Mouse (Mus musculus) kidney, embryonic 14.5 days (tissue): ENCODE results near the gene Clec16a. TPM values are rescaled to one million over a fixed set of nuclear protein-coding genes. Genes with fewer than 3 reads are reported as not detected.

Experiments
- ATAC-seq: fragments of 200-750 bp; cut with Nextera tagmentation; 2 replicates; pipeline ENCODE4 v1.8.0; 2017; ENCODE audit warnings: moderate number of reproducible peaks, mild to moderate bottlenecking, moderate TSS enrichment, moderate library complexity; ENCODE audit not compliant: low FRiP score, low TSS enrichment
- H3K27ac ChIP-seq: fragments of 300-500 bp; sonication (generic); 2 replicates; pipeline ENCODE4 v1.5.1; 2014; ENCODE audit warnings: low read depth, mild to moderate bottlenecking, low read length, moderate library complexity, mixed read lengths
- H3K27me3 ChIP-seq: fragments of 300-500 bp; sonication (generic); 2 replicates; pipeline ENCODE4 v1.6.1; 2014; ENCODE audit warnings: mild to moderate bottlenecking, low read length; ENCODE audit not compliant: control insufficient read depth, insufficient read depth
- H3K36me3 ChIP-seq: fragments of 300-500 bp; sonication (generic); 2 replicates; pipeline ENCODE4 v1.6.1; 2014; ENCODE audit warnings: low read length, mixed read lengths; ENCODE audit not compliant: control insufficient read depth, insufficient read depth
- H3K4me1 ChIP-seq: fragments of 300-500 bp; sonication (generic); 2 replicates; pipeline ENCODE4 v1.6.1; 2014; ENCODE audit warnings: low read length, mixed read lengths; ENCODE audit not compliant: control insufficient read depth, insufficient read depth
- H3K4me2 ChIP-seq: fragments of 300-500 bp; sonication (generic); replicated peaks from 2 replicates; pipeline ENCODE4 v1.6.1; 2014; ENCODE audit warnings: low read depth, mild to moderate bottlenecking, low read length
- H3K4me3 ChIP-seq: fragments of 300-500 bp; sonication (generic); 2 replicates; pipeline ENCODE4 v1.5.1; 2014; ENCODE audit warnings: mild to moderate bottlenecking, low read length
- H3K9ac ChIP-seq: fragments of 300-500 bp; sonication (generic); 2 replicates; pipeline ENCODE4 v1.6.1; 2014; ENCODE audit warnings: low read depth, mild to moderate bottlenecking, low read length, moderate library complexity
- H3K9me3 ChIP-seq: fragments of 300-500 bp; sonication (generic); 2 replicates; pipeline ENCODE4 v1.6.1; 2016; ENCODE audit warnings: low read length; ENCODE audit not compliant: control insufficient read depth
- WGBS: fragments of 180-500 bp; shearing (Covaris S2); extraction: QIAGEN DNeasy Blood & Tissue Kit; methylation state at CpG from one replicate; pipeline ENCODE4 v1.1.7; 2014; 5-methylcytosine and 5-hydroxymethylcytosine counted together
- polyA plus RNA-seq: library from polyadenylated mRNA; unstranded; fragments of >200 nt; fragmentation: Nextera tagmentation; extraction: Ambion mirVana; gene quantifications from 2 replicates; pipeline ENCODE4 v1.2.1, GENCODE M21; 2014

Gene Clec16a
- polyA plus RNA-seq, 1 experiment from 2014 or later, result 38.4 TPM

DNA sequence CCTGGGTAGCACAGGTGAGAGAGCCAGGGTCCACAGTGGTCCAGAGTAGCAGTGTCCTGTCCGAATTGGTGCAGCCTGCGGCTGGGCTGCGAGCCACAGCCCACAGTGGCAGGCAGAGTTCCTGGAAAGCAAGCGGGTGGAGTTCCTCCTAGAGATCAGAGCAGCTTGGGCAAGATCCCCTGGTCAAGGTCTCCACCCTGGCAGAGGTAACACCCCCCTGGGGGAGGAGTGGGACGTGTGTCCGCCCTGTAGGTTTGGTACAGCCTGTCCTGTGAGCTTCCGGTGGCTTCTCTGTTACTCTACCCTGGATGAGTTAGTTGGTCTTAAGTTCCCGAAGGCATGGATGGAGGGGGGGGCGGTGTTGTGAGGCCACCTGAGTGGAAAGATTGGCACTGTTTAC is 223.7 kb downstream of the Clec16a start:
- WGBS, result 51% methylated on average over 9 of the region's 9 CpGs
- no peak for ATAC-seq

DNA sequence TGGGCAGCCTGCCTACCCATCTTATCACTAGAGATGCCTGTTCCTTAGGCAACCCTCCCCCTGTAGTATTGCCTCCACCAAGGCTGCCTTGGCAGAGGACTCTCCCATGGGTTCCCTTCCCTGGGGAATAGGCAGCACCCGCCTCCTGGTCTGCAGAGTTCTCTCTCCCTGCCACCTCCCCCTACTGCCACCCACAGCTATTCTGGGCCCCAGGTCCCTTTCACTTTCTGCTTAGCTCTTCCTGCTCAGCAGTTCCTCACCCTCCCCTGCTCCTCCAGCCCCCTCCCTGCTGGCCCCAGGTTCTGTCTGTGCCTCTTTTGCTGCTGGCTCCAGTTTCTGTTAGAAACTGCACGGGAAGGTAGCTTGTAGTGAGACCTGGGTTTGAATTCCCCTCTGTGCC is 224.5 kb downstream of the Clec16a start:
- H3K4me2 ChIP-seq, result no peak overlapping the region
- no peak for ATAC-seq
- H3K27me3 ChIP-seq, result no peaks in the 10 kb centered on the region
- 47% methylated on average over 2 of the region's 2 CpGs for WGBS
- H3K4me3 ChIP-seq, result no peak overlapping the region
- H3K36me3 ChIP-seq, result no peaks in the 10 kb centered on the region
- peaks cover 7% of the 10 kb centered on the region; the same call in 1 of the 2 replicates for H3K4me1 ChIP-seq
- H3K9me3 ChIP-seq, result no peaks in the 10 kb centered on the region
- no peak overlapping the region; the same call in 1 of the 2 replicates for H3K9ac ChIP-seq
- H3K27ac ChIP-seq, result no peak overlapping the region

More for the DNA sequence above, 223.7 kb downstream of the Clec16a start:
- Histone ChIP-seq H3K9ac (no peak overlapping the region), H3K4me1 (peaks cover 8% of the 10 kb centered on the region; the same call in 1 of the 2 replicates), H3K9me3 (no peaks in the 10 kb centered on the region), H3K4me2 (no peak overlapping the region), H3K4me3 (no peak overlapping the region), H3K27me3 (no peaks in the 10 kb centered on the region), H3K36me3 (no peaks in the 10 kb centered on the region), H3K27ac (no peak overlapping the region)

DNA sequence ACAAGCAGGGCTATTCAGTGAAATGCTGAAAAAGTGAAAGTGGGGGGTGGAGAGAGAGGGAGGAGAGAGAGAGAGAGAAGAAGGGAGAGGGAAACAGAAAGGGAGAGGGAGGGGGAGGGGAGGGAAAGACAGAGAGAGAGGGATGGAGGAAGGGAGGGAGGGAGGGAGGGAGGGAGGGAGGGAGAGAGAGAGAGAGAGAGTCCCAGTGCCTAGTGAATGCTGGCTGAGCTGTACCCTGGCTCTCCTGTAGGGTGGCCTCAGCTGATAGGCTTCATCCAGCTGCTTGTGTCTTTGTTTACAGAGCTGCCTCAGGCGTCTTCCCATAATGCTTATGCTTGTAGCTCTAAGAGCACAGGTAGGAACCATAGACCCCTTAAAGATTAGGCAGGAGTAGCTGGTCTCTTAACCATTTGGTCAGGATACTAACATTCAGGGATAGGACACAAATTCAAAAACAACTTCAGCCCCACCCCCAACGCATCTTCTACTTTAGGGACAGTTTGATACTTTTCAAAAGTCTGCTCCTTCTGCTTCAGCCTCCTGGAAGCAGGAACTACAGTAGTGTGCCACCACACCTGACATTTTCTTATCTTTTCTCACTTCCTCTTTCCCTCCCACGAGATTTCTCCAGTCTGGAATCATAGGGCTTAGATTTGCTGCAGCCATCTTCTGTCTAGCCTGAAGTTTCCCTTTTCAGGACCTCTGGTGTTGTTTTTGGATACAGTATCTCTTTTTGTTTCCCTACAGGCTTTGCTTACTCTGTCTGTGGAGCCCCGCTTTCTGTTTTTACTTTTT is 225.6 kb downstream of the Clec16a start:
- H3K27me3 ChIP-seq, result no peaks in the 10 kb centered on the region
- 37% methylated on average over 4 of the region's 4 CpGs for WGBS
- no peak overlapping the region for H3K4me3 ChIP-seq
- H3K9me3 ChIP-seq, result no peaks in the 10 kb centered on the region
- peaks cover 7% of the 10 kb centered on the region; the same call in 1 of the 2 replicates for H3K4me1 ChIP-seq
- H3K9ac ChIP-seq, result no peak overlapping the region
- ATAC-seq, result no peak
- no peak overlapping the region for H3K27ac ChIP-seq
- no peaks in the 10 kb centered on the region for H3K36me3 ChIP-seq
- no peak overlapping the region for H3K4me2 ChIP-seq

DNA sequence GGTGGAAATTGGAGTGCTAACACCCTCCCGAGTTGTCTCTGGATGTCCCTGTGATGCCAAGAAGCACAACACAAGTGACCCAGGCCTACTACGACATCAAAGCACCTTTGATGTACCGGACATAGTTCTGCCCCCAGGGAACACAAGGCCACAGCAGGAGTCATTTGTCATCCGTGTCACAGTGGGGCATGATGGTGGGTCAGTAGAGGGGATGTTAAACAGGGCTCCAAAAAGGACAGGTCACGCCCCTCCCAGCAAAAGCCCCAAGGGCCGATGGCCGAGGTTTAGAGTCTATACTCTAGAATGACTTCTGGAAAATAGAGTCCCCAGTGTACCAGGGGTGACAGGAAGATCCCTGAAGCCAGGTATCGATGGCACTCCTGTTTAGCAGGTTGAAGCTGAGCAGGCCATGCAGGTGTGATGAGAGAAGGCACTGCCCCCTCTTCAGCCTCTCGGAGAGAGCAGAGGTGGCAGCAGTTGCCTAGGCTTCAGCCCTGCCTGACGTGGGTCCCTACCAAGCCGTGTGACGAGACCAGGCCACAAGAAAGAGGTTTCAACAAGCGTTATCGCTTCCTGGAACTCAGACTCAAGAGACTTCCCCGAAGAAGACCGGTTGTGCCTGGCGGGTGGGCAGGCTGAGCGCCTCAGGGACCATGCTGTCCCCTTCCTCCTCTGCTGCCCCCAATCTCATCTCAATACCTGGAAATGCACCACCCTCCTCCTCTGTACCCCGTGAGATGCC is 226.8 kb downstream of the Clec16a start:
- 52% methylated on average over 19 of the region's 19 CpGs for WGBS
- Histone ChIP-seq H3K4me3 (no peak overlapping the region), H3K27ac (no peak overlapping the region), H3K4me1 (peaks cover 14% of the 10 kb centered on the region; the same call in 1 of the 2 replicates), H3K36me3 (no peaks in the 10 kb centered on the region), H3K9me3 (no peaks in the 10 kb centered on the region), H3K27me3 (no peaks in the 10 kb centered on the region), H3K9ac (no peak overlapping the region), H3K4me2 (no peak overlapping the region)
- no peak for ATAC-seq

DNA sequence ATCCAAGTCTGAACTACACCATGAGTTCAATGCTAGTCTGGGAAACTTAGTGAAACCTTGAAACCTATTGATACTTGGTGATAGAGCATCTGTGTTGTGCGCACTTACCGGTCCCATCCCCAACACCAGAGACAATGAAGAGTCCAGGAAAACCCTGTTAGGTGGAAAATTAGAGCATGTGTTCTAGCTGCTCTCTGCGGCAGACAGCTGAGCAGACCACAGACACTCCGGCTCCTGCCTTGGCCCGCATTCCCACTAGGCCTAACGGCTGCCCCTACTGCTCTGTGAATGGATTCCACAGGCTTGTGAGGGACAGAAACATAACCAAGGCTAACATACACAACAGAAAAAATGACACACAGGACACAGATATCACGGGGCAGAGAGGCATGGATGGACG is 228.4 kb downstream of the Clec16a start:
- H3K4me3 ChIP-seq, result no peak overlapping the region
- no peaks in the 10 kb centered on the region for H3K36me3 ChIP-seq
- H3K4me1 ChIP-seq, result peaks cover 14% of the 10 kb centered on the region; the same call in 1 of the 2 replicates
- H3K27me3 ChIP-seq, result no peaks in the 10 kb centered on the region
- no peak for ATAC-seq
- no peak overlapping the region for H3K27ac ChIP-seq
- WGBS, result 87% methylated on average over 8 of the region's 8 CpGs
- no peaks in the 10 kb centered on the region for H3K9me3 ChIP-seq
- no peak overlapping the region for H3K9ac ChIP-seq
- H3K4me2 ChIP-seq, result no peak overlapping the region

DNA sequence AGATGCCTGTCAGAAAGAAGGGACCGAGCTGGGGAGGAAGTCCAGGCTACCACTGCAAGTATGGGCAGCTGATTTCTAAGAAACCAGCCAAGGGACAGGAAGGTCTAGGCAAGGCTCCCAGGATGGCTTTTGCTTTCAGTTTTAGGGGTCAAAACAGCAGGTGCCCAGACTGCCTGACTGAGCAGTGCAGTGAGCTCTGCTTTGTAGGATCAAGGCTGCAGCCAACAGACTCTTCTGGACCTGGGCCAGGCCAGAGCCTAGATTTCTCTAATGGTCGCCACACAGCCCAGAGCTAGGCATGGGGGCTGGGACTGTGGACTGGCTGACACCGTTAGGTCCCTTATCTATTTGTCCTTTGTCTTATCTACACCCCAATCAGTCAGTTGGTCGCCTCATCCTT is 229.6 kb downstream of the Clec16a start:
- peaks cover 14% of the 10 kb centered on the region; the same call in 1 of the 2 replicates for H3K4me1 ChIP-seq
- H3K27ac ChIP-seq, result no peak overlapping the region
- no peak overlapping the region for H3K4me2 ChIP-seq
- no peak for ATAC-seq
- WGBS, result 73% methylated on average over 4 of the region's 4 CpGs
- no peaks in the 10 kb centered on the region for H3K36me3 ChIP-seq
- H3K9me3 ChIP-seq, result no peaks in the 10 kb centered on the region
- H3K9ac ChIP-seq, result no peak overlapping the region
- no peaks in the 10 kb centered on the region for H3K27me3 ChIP-seq
- no peak overlapping the region for H3K4me3 ChIP-seq

DNA sequence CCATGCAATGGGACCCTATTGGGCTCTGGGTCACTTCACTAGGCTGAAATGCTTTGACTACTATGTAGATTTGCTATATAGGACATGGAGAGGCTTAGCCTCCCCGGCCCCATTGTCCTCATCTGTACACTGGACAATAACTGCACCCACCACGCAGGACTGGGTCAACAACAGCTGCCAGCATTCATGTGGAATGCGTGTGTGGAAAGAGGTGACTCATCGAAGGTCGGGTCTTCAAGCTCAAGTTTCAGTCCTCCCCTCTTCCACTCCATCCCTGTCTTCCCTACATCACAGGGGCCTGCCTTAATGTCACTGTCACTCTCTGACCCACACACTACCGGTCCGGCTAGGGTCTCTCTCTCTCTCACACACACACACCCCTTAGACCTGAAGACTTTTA is 231.2 kb downstream of the Clec16a start:
- Histone ChIP-seq H3K27me3 (no peaks in the 10 kb centered on the region), H3K4me1 (peaks cover 7% of the 10 kb centered on the region; the same call in 1 of the 2 replicates), H3K36me3 (no peaks in the 10 kb centered on the region), H3K9me3 (no peaks in the 10 kb centered on the region), H3K4me2 (no peak overlapping the region), H3K4me3 (no peak overlapping the region), H3K9ac (no peak overlapping the region), H3K27ac (no peak overlapping the region)
- ATAC-seq, result no peak
- 23% methylated on average over 7 of the region's 7 CpGs for WGBS

DNA sequence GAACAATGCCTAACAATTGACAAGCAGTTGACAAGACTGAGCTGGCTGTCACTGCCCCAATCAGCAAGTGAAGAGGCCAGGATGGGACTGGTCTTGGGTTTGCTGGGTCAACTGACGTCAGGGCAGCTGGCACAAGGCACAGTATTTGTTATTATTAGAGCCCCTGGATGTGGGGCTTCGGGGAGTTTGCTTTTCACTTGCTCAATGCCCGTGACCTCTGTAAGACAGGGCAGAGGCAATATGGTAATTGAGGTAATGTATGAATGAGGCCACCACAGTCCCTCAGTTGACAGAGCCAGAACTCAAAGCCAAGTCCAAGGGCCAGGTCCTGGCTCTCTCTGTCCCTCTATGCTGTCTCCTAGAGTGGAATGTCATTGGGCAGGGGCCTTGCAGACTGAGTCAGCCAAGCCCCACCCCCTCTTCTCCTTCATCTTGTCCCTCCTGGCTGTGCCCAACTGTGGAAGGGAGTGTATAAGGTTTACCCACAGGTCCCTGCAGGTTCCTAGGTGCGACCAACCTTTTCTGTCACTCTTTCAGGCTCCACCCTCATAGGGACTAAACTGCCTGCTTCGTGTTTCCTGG is 232.5 kb downstream of the Clec16a start:
- no peak overlapping the region for H3K9ac ChIP-seq
- H3K4me1 ChIP-seq, result peaks cover 15% of the 10 kb centered on the region
- H3K27me3 ChIP-seq, result no peaks in the 10 kb centered on the region
- H3K9me3 ChIP-seq, result no peaks in the 10 kb centered on the region
- no peak overlapping the region for H3K4me3 ChIP-seq
- no peak overlapping the region for H3K4me2 ChIP-seq
- WGBS, result 58% methylated on average over 5 of the region's 5 CpGs
- peaks cover 4% of the 10 kb centered on the region; the same call in 1 of the 2 replicates for H3K36me3 ChIP-seq
- no peak for ATAC-seq
- H3K27ac ChIP-seq, result no peak overlapping the region
